Mouse (Mus musculus): Measurements from ENCODE around the gene Snx8. TPM values are rescaled to one million over a fixed set of nuclear protein-coding genes. Genes with fewer than 3 reads are reported as not detected.
"Not testable (repeated sequence)": the region's sequence is repeated elsewhere in the genome, so short reads cannot be mapped to it uniquely, and the experiment has no call there.

Snx8 gene
- total and polyA plus RNA-seq, 3 experiments: 19.7 to 30.7 TPM; not detected in 1

GRCm38 (mm10) chr5:140370446-140371254 is 18.4 kb downstream of the Snx8 start:
- H3K36me3 ChIP-seq (ENCODE audit: control insufficient read depth in 1 of 2, insufficient read depth in 2 of 2, low read length in 2 of 2): 0 out of 4 replicates have a peak, but pooled peaks cover 0 to 2% of the 10 kb centered on the region in 2 experiments
- no peak overlapping the region for H3K9ac ChIP-seq (ENCODE audit: control insufficient read depth, low read depth, low read length, poor library complexity, severe bottlenecking)
- no peaks in the 10 kb centered on the region for H3K27me3 ChIP-seq (ENCODE audit: control insufficient read depth in 1 of 2, insufficient read depth in 2 of 2, low read length in 2 of 2)
- H3K9me3 ChIP-seq (replicated peaks; ENCODE audit: insufficient read depth, low read length): no peaks in the 10 kb centered on the region
- peaks cover 11% of the 10 kb centered on the region; the same call in 1 of the 2 replicates for H3K79me2 ChIP-seq (ENCODE audit: control insufficient read depth, insufficient read depth, low read length, poor library complexity)
- DNase-seq (ENCODE audit: low read depth, low spot score): no peak
- peak; percentile 28; the same call in 1 of the 2 replicates for TF ChIP-seq TAL1 (IDR thresholded peaks at IDR 0.05; ENCODE audit: low read length)
- TF ChIP-seq UBTF (IDR thresholded peaks at IDR 0.05; ENCODE audit: borderline replicate concordance, insufficient read depth, low read depth, low read length): no peak
- H3K4me1 ChIP-seq (ENCODE audit: control insufficient read depth in 1 of 2, insufficient read depth in 2 of 2, low read length in 2 of 2): no peaks in the 10 kb centered on the region
- no peak overlapping the region for H3K27ac ChIP-seq (ENCODE audit: control insufficient read depth, low read depth, low read length)
- H3K4me3 ChIP-seq (ENCODE audit: control insufficient read depth in 1 of 2, insufficient read depth in 1 of 2, low read depth in 2 of 2, low read length in 2 of 2): no peak overlapping the region

GRCm38 (mm10) chr5:140369466-140369865 is 19.6 kb downstream of the Snx8 start:
- H3K4me3 ChIP-seq (ENCODE audit: control insufficient read depth in 1 of 2, insufficient read depth in 1 of 2, low read depth in 2 of 2, low read length in 2 of 2): no peak overlapping the region
- no peak for DNase-seq (ENCODE audit: low read depth, low spot score)
- TF ChIP-seq BHLHE40 (IDR thresholded peaks at IDR 0.05; ENCODE audit: borderline replicate concordance, low read depth, low read length): no peak
- TF ChIP-seq CHD2 (IDR thresholded peaks at IDR 0.05; ENCODE audit: low read length): no peak
- TF ChIP-seq SIN3A (IDR thresholded peaks at IDR 0.05; ENCODE audit: low read length): no peak
- H3K4me1 ChIP-seq (ENCODE audit: control insufficient read depth in 1 of 2, insufficient read depth in 2 of 2, low read length in 2 of 2): no peaks in the 10 kb centered on the region
- no peaks in the 10 kb centered on the region for H3K9me3 ChIP-seq (replicated peaks; ENCODE audit: insufficient read depth, low read length)
- 0 out of 4 replicates have a peak, but pooled peaks cover 0 to 2% of the 10 kb centered on the region in 2 experiments for H3K36me3 ChIP-seq (ENCODE audit: control insufficient read depth in 1 of 2, insufficient read depth in 2 of 2, low read length in 2 of 2)
- H3K27me3 ChIP-seq (ENCODE audit: control insufficient read depth in 1 of 2, insufficient read depth in 2 of 2, low read length in 2 of 2): no peaks in the 10 kb centered on the region
- no peak overlapping the region for H3K9ac ChIP-seq (ENCODE audit: control insufficient read depth, low read depth, low read length, poor library complexity, severe bottlenecking)
- peaks cover 11% of the 10 kb centered on the region; the same call in 1 of the 2 replicates for H3K79me2 ChIP-seq (ENCODE audit: control insufficient read depth, insufficient read depth, low read length, poor library complexity)
- H3K27ac ChIP-seq (ENCODE audit: control insufficient read depth, low read depth, low read length): no peak overlapping the region

- Histone ChIP-seq H3K9ac (ENCODE audit: control insufficient read depth, low read depth, low read length, poor library complexity, severe bottlenecking) (no peak overlapping the region), H3K4me1 (ENCODE audit: control insufficient read depth in 1 of 2, insufficient read depth in 2 of 2, low read length in 2 of 2) (no peaks in the 10 kb centered on the region), H3K27me3 (ENCODE audit: control insufficient read depth in 1 of 2, insufficient read depth in 2 of 2, low read length in 2 of 2) (no peaks in the 10 kb centered on the region), H3K79me2 (ENCODE audit: control insufficient read depth, insufficient read depth, low read length, poor library complexity) (peaks cover 8% of the 10 kb centered on the region; the same call in 1 of the 2 replicates), H3K9me3 (replicated peaks; ENCODE audit: insufficient read depth, low read length) (no peaks in the 10 kb centered on the region), H3K27ac (ENCODE audit: control insufficient read depth, low read depth, low read length) (no peak overlapping the region), H3K36me3 (ENCODE audit: control insufficient read depth in 1 of 2, insufficient read depth in 2 of 2, low read length in 2 of 2) (0 out of 4 replicates have a peak, but pooled peaks cover 0 to 2% of the 10 kb centered on the region in 2 experiments), H3K4me3 (ENCODE audit: control insufficient read depth in 1 of 2, insufficient read depth in 1 of 2, low read depth in 2 of 2, low read length in 2 of 2) (no peak overlapping the region)
- TF ChIP-seq MAX (IDR thresholded peaks at IDR 0.05; ENCODE audit: low read length) (no peak), POLR2A (IDR thresholded peaks at IDR 0.05; ENCODE audit: control insufficient read depth in 1 of 2, insufficient read depth in 1 of 2, low read depth in 1 of 2, low read length in 2 of 2, poor library complexity in 1 of 2) (no peak), POLR2AphosphoS5 (IDR thresholded peaks at IDR 0.05; ENCODE audit: borderline replicate concordance, low read depth, low read length) (no peak), MEF2A (IDR thresholded peaks at IDR 0.05; ENCODE audit: extremely low read depth, insufficient replicate concordance, low read depth, low read length, poor library complexity, severe bottlenecking) (no peak), ZC3H11A (IDR thresholded peaks at IDR 0.05; ENCODE audit: low read depth, low read length) (no peak), CTCF (IDR thresholded peaks at IDR 0.05 in 2 of 3, conservative IDR thresholded peaks at IDR 0.05 in 1 of 3; ENCODE audit: control insufficient read depth in 1 of 3, insufficient read depth in 1 of 3, low read depth in 2 of 3, low read length in 3 of 3, poor library complexity in 1 of 3, severe bottlenecking in 1 of 3) (no peak), ETS1 (IDR thresholded peaks at IDR 0.05; ENCODE audit: low read depth, low read length) (no peak), RAD21 (IDR thresholded peaks at IDR 0.05; ENCODE audit: low read depth, low read length) (no peak)
- no peak for DNase-seq (ENCODE audit: low read depth, low spot score)
These were observed 20.1 kb downstream of the Snx8 start for GRCm38 (mm10) chr5:140368926-140369325.

GRCm38 (mm10) chr5:140368126-140368525 is 20.9 kb downstream of the Snx8 start:
- H3K36me3 ChIP-seq (ENCODE audit: control insufficient read depth in 1 of 2, insufficient read depth in 2 of 2, low read length in 2 of 2); DNase-seq (ENCODE audit: low read depth, low spot score); H3K27me3 ChIP-seq (ENCODE audit: control insufficient read depth in 1 of 2, insufficient read depth in 2 of 2, low read length in 2 of 2); H3K4me1 ChIP-seq (ENCODE audit: control insufficient read depth in 1 of 2, insufficient read depth in 2 of 2, low read length in 2 of 2); H3K9ac ChIP-seq (ENCODE audit: control insufficient read depth, low read depth, low read length, poor library complexity, severe bottlenecking); H3K9me3 ChIP-seq (replicated peaks; ENCODE audit: insufficient read depth, low read length); H3K4me3 ChIP-seq (ENCODE audit: control insufficient read depth in 1 of 2, insufficient read depth in 1 of 2, low read depth in 2 of 2, low read length in 2 of 2); H3K27ac ChIP-seq (ENCODE audit: control insufficient read depth, low read depth, low read length); H3K79me2 ChIP-seq (ENCODE audit: control insufficient read depth, insufficient read depth, low read length, poor library complexity): not testable (repeated sequence)
